Mouse (Mus musculus): ENCODE measurements around the gene Gpr182.

DNA sequence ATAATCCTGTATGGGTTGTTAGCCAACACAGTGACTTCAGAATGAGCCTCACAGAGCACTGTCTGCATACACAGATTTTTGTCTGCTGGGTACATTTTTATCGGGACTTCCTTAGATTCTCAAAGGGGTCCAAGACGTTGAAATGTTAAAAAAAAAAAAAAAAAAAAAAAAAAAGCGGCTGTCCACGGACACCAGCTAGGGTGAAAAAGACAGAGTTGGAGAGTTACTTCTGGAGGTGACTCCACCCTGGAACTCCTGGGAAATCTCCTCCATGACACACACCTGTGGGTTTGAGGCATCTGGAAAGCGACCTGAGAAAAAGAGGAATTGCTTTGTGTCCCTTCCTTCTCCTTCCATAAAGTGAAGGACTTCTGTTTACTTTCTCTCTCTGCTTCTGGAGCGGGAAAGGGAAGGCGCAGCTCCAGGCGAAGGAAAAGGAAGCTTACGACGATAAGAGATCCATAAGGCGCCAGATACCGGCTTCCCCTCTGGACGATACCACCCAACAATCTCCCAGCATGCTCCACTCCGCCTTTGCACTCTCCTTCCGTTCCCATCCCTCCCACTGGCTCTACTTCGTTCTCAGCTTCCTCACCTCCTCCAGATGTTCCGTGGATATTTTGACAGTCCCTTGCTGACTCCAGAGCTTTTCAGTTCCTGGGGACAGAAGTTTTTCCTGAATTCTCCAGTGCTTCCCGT lies 4.4 kb upstream of the Gpr182 start:
- TF ChIP-seq CTCF (IDR thresholded peaks at IDR 0.05; ENCODE audit: control insufficient read depth, insufficient read depth, low read length), result no peak
- TF ChIP-seq POLR2A (IDR thresholded peaks at IDR 0.05; ENCODE audit: borderline replicate concordance, control insufficient read depth, low read depth, low read length), result no peak
